Mouse (Mus musculus) heart, postnatal 0 days (tissue): ENCODE results near the gene Terb1. TPM values are rescaled to one million over a fixed set of nuclear protein-coding genes. Genes with fewer than 3 reads are reported as not detected.
A peak's percentile ranks its signal among the peaks of the same experiment; 100 is the strongest.

Experiments
- ATAC-seq: fragments of 200-750 bp; cut with Nextera tagmentation; 2 replicates; pipeline ENCODE4 v1.8.0; 2017; ENCODE audit warnings: low read depth, moderate number of reproducible peaks, moderate library complexity; ENCODE audit not compliant: insufficient read depth
- DNase-seq: peaks from one replicate; pipeline ENCODE4 v3.0.0-alpha.2; 2016; ENCODE audit warnings: low spot score
- H3K27ac ChIP-seq: fragments of 300-500 bp; sonication (generic); 2 replicates; pipeline ENCODE4 v1.5.1; 2014; ENCODE audit warnings: low read depth, mild to moderate bottlenecking
- H3K27me3 ChIP-seq: fragments of 300-500 bp; sonication (generic); 2 replicates; pipeline ENCODE4 v1.6.1; 2014; ENCODE audit warnings: low read length, mixed read lengths; ENCODE audit not compliant: control insufficient read depth, insufficient read depth
- H3K36me3 ChIP-seq: fragments of 300-500 bp; sonication (generic); replicated peaks from 2 replicates; pipeline ENCODE4 v1.6.1; 2014; ENCODE audit warnings: low read length, mixed read lengths; ENCODE audit not compliant: control insufficient read depth, insufficient read depth
- H3K4me1 ChIP-seq: fragments of 300-500 bp; sonication (generic); 2 replicates; pipeline ENCODE4 v1.6.1; 2014; ENCODE audit warnings: antibody characterized with exemption; ENCODE audit not compliant: control insufficient read depth, insufficient read depth
- H3K4me2 ChIP-seq: fragments of 300-500 bp; sonication (generic); 2 replicates; pipeline ENCODE4 v1.6.1; 2014; ENCODE audit warnings: low read depth, mild to moderate bottlenecking, low read length, moderate library complexity
- H3K4me3 ChIP-seq: fragments of 300-500 bp; sonication (generic); 2 replicates; pipeline ENCODE4 v1.5.1; 2014; ENCODE audit warnings: low read depth, low read length
- H3K9ac ChIP-seq: fragments of 300-500 bp; sonication (generic); replicated peaks from 2 replicates; pipeline ENCODE4 v1.6.1; 2014; ENCODE audit warnings: low read depth, low read length, mixed read lengths
- H3K9me3 ChIP-seq: fragments of 300-500 bp; sonication (generic); replicated peaks from 2 replicates; pipeline ENCODE4 v1.6.1; 2016; ENCODE audit warnings: low read length; ENCODE audit not compliant: control insufficient read depth
- CTCF ChIP-seq: IDR thresholded peaks from 2 replicates; pipeline ENCODE4 v1.5.1; 2016; ENCODE audit warnings: antibody characterized with exemption, control low read depth, low read depth
- EP300 ChIP-seq: IDR thresholded peaks from 2 replicates; pipeline ENCODE4 v1.6.1; 2016; ENCODE audit warnings: antibody characterized with exemption, low read depth
- WGBS: fragments of 180-500 bp; shearing (Covaris S2); extraction: QIAGEN DNeasy Blood & Tissue Kit; methylation state at CpG from one replicate; pipeline ENCODE4 v1.1.7; 2014; 5-methylcytosine and 5-hydroxymethylcytosine counted together
- polyA plus RNA-seq: library from polyadenylated mRNA; unstranded; fragments of >200 nt; fragmentation: Nextera tagmentation; extraction: Ambion mirVana; gene quantifications from 2 replicates; pipeline ENCODE4 v1.2.1, GENCODE M21; 2015
- total RNA-seq: library from RNA; depleted of rRNA; stranded (reverse); fragments of >200 nt; gene quantifications from 2 replicates; pipeline ENCODE4 v1.2.3, GENCODE M21; 2014; ENCODE audit warnings: low replicate concordance

Terb1 gene
- total and polyA plus RNA-seq, 2 experiments from 2014 or later: 0.07 to 0.15 TPM

GRCm38 (mm10) chr8:104430230-104430629 is 79.5 kb downstream of the Terb1 start:
- no peaks in the 10 kb centered on the region for H3K27me3 ChIP-seq
- no peak for DNase-seq
- H3K27ac ChIP-seq: no peak overlapping the region
- no peak for TF ChIP-seq EP300
- TF ChIP-seq CTCF: no peak
- no peaks in the 10 kb centered on the region for H3K9me3 ChIP-seq
- H3K4me2 ChIP-seq: no peak overlapping the region
- peaks cover 98% of the 10 kb centered on the region for H3K36me3 ChIP-seq
- no peak overlapping the region for H3K9ac ChIP-seq
- 82% methylated on average over 7 of the region's 7 CpGs for WGBS
- ATAC-seq: no peak
- no peak overlapping the region for H3K4me3 ChIP-seq
- 0 out of 2 replicates have a peak, but pooled peaks cover under 1% of the 10 kb centered on the region for H3K4me1 ChIP-seq

- no peak for TF ChIP-seq EP300
- TF ChIP-seq CTCF: no peak
- ATAC-seq: no peak
- no peak overlapping the region for H3K4me3 ChIP-seq
Observed at GRCm38 (mm10) chr8:104427703-104428102, 82.0 kb downstream of the Terb1 start.

GRCm38 (mm10) chr8:104422313-104422712 is 87.4 kb downstream of the Terb1 start:
- H3K36me3 ChIP-seq: peaks cover 98% of the 10 kb centered on the region
- H3K27me3 ChIP-seq: no peaks in the 10 kb centered on the region
- ATAC-seq: no peak
- no peak overlapping the region for H3K9ac ChIP-seq
- WGBS: 54% methylated on average over 6 of the region's 6 CpGs
- no peak overlapping the region for H3K4me3 ChIP-seq
- no peak overlapping the region for H3K4me2 ChIP-seq
- no peaks in the 10 kb centered on the region for H3K4me1 ChIP-seq
- H3K27ac ChIP-seq: no peak overlapping the region
- no peaks in the 10 kb centered on the region for H3K9me3 ChIP-seq
- DNase-seq: no peak
- TF ChIP-seq CTCF (no peak), EP300 (no peak)

More at GRCm38 (mm10) chr8:104427703-104428102, 82.0 kb downstream of the Terb1 start:
- Histone ChIP-seq H3K4me2 (no peak overlapping the region), H3K36me3 (peaks cover 99% of the 10 kb centered on the region), H3K9me3 (no peaks in the 10 kb centered on the region), H3K9ac (no peak overlapping the region), H3K27me3 (no peaks in the 10 kb centered on the region), H3K4me1 (no peaks in the 10 kb centered on the region), H3K27ac (no peak overlapping the region)
- DNase-seq: no peak
- 90% methylated on average over 13 of the region's 13 CpGs for WGBS

GRCm38 (mm10) chr8:104416022-104416421 is 93.7 kb downstream of the Terb1 start:
- no peaks in the 10 kb centered on the region for H3K27me3 ChIP-seq
- no peaks in the 10 kb centered on the region for H3K9me3 ChIP-seq
- WGBS: 84% methylated on average over 6 of the region's 6 CpGs
- no peak for ATAC-seq
- H3K4me1 ChIP-seq: peaks cover 25% of the 10 kb centered on the region
- no peak overlapping the region for H3K9ac ChIP-seq
- no peak overlapping the region for H3K27ac ChIP-seq
- peaks cover 39% of the 10 kb centered on the region for H3K36me3 ChIP-seq
- no peak for DNase-seq
- no peak overlapping the region for H3K4me3 ChIP-seq
- TF ChIP-seq CTCF (no peak), EP300 (no peak)
- no peak overlapping the region for H3K4me2 ChIP-seq

GRCm38 (mm10) chr8:104414204-104414603 is 95.5 kb downstream of the Terb1 start:
- no peaks in the 10 kb centered on the region for H3K9me3 ChIP-seq
- H3K36me3 ChIP-seq: peaks cover 21% of the 10 kb centered on the region
- no peaks in the 10 kb centered on the region for H3K27me3 ChIP-seq
- peak overlapping the region; percentile 66 for H3K27ac ChIP-seq
- H3K4me3 ChIP-seq: no peak overlapping the region
- TF ChIP-seq CTCF: peak; percentile 32
- no peak for TF ChIP-seq EP300
- H3K4me1 ChIP-seq: peaks cover 25% of the 10 kb centered on the region
- DNase-seq: no peak
- WGBS: 57% methylated on average over 3 of the region's 3 CpGs
- H3K9ac ChIP-seq: no peak overlapping the region
- no peak overlapping the region for H3K4me2 ChIP-seq
- ATAC-seq: peak; percentile 21; the same call in 1 of the 2 replicates

GRCm38 (mm10) chr8:104413770-104414169 is 95.9 kb downstream of the Terb1 start:
- H3K36me3 ChIP-seq: peaks cover 17% of the 10 kb centered on the region; the same call in 1 of the 2 replicates
- no peak overlapping the region for H3K4me2 ChIP-seq
- H3K27ac ChIP-seq: peak overlapping the region; percentile 66
- no peak for TF ChIP-seq EP300
- no peak for TF ChIP-seq CTCF
- no peaks in the 10 kb centered on the region for H3K9me3 ChIP-seq
- no peak overlapping the region for H3K4me3 ChIP-seq
- 0 out of 2 replicates have a peak, but pooled peaks have one; percentile 24 for ATAC-seq
- no peak for DNase-seq
- H3K4me1 ChIP-seq: peaks cover 25% of the 10 kb centered on the region
- H3K27me3 ChIP-seq: no peaks in the 10 kb centered on the region
- no peak overlapping the region for H3K9ac ChIP-seq
- WGBS: 43% methylated on average over 4 of the region's 4 CpGs
